Mouse (Mus musculus) common myeloid progenitor, adult 5-6 weeks (primary cell): ENCODE measurements at regions not wholly inside any gene's neighbourhood (a gene's known extent, or its start where the extent isn't known, plus 50 kb on each side); places are given as distances from the start of the nearest gene placed in this dataset.

ENCODE experiments used
- ATAC-seq: replicated peaks from 2 replicates; pipeline ENCODE4 v1.8.0; 2016; ENCODE audit warnings: low read depth, mild to moderate bottlenecking, moderate TSS enrichment, inconsistent platforms; ENCODE audit not compliant: poor library complexity, severe bottlenecking

GRCm38 (mm10) chr3:76014766-76015165 is 58.0 kb upstream of the Golim4 start:
- ATAC-seq = no peak

- ATAC-seq = peak; percentile 95
Observed at GRCm38 (mm10) chr3:76008564-76009183, 51.9 kb upstream of the Golim4 start.
